Mouse (Mus musculus) cerebellum, adult 2 months (tissue): ENCODE measurements around the gene Ddx10. TPM values are rescaled to one million over a fixed set of nuclear protein-coding genes. Genes with fewer than 3 reads are reported as not detected.

Experiments
- DNase-seq, 2 experiments: peaks; one replicate each; pipeline ENCODE4 v3.0.0; 2021
- H3K27ac ChIP-seq: fragments of 200-500 bp; 2 replicates; pipeline ENCODE4 v1.5.1; 2012; ENCODE audit warnings: low read length, control low read depth, inconsistent platforms; ENCODE audit not compliant: insufficient read depth
- H3K27me3 ChIP-seq: fragments of 200-500 bp; 2 replicates; pipeline ENCODE4 v1.6.1; 2012; ENCODE audit warnings: inconsistent platforms, mild to moderate bottlenecking, low read length, moderate library complexity; ENCODE audit not compliant: control insufficient read depth, insufficient read depth
- H3K4me1 ChIP-seq: fragments of 200-500 bp; 2 replicates; pipeline ENCODE4 v1.6.1; 2011; ENCODE audit warnings: low read length; ENCODE audit not compliant: control insufficient read depth, insufficient read depth
- H3K4me3 ChIP-seq: fragments of 200-500 bp; replicated peaks from 2 replicates; pipeline ENCODE3; 2011; ENCODE audit warnings: mild to moderate bottlenecking, low read depth, low read length, control low read depth; ENCODE audit not compliant: insufficient read depth
- CTCF ChIP-seq: fragments of 200-500 bp; IDR thresholded peaks from 2 replicates; pipeline ENCODE4 v1.5.1; 2011; ENCODE audit warnings: low read depth, mild to moderate bottlenecking, control low read depth, low read length, moderate library complexity, borderline replicate concordance; ENCODE audit not compliant: insufficient read depth
- POLR2A ChIP-seq: fragments of 200-500 bp; IDR thresholded peaks from 2 replicates; pipeline ENCODE4 v1.6.1; 2011; ENCODE audit warnings: low read length, control low read depth, borderline replicate concordance; ENCODE audit not compliant: insufficient read depth
- WGBS: fragments of 180-500 bp; shearing (Covaris S2); methylation state at CpG from one replicate; pipeline ENCODE4 v1.1.7; 2018; 5-methylcytosine and 5-hydroxymethylcytosine counted together
- polyA plus RNA-seq: library from polyadenylated mRNA; depleted of rRNA; stranded (reverse); fragments of >200 nt; gene quantifications from 2 replicates; pipeline ENCODE4 v1.2.3, GENCODE M21; 2012; rRNA removed

Gene Ddx10
- polyA plus RNA-seq = 9.8 and 10.0 TPM in 2 replicates

- peak; percentile 97 to 98 for DNase-seq
- Histone ChIP-seq H3K27ac (no peak within 1 kb of the TSS), H3K4me1 (peaks cover 2% of the 10 kb centered on the region; the same call in 1 of the 2 replicates), H3K4me3 (peak within 1 kb of the TSS; percentile 67), H3K27me3 (no peaks in the 10 kb centered on the region)
- 0% methylated on average over 35 of the region's 35 CpGs for WGBS
- TF ChIP-seq CTCF (no peak), POLR2A (peak; percentile 88)
Measured at GRCm38 (mm10) chr9:53247953-53248397, at the start of gene Ddx10. Gene Ddx10, minus strand, starts transcription at chr9:53248053.

GRCm38 (mm10) chr9:53292833-53293232, 45.0 kb upstream of the Ddx10 start:
- Histone ChIP-seq H3K4me3 (no peak overlapping the region), H3K4me1 (no peaks in the 10 kb centered on the region), H3K27ac (no peak overlapping the region), H3K27me3 (no peaks in the 10 kb centered on the region)
- TF ChIP-seq CTCF (no peak), POLR2A (no peak)
- DNase-seq = no peak

- Histone ChIP-seq H3K27ac (no peak overlapping the region), H3K27me3 (no peaks in the 10 kb centered on the region), H3K4me3 (no peak overlapping the region), H3K4me1 (no peaks in the 10 kb centered on the region)
- whole genome bisulfite sequencing = 84% methylated on average over 3 of the region's 3 CpGs
- DNase-seq = no peak
- no peak for TF ChIP-seq CTCF
- TF ChIP-seq POLR2A = no peak
Measured at GRCm38 (mm10) chr9:53290006-53290405, 42.2 kb upstream of the Ddx10 start.

- no peak overlapping the region for H3K4me3 ChIP-seq
- TF ChIP-seq CTCF = no peak
- TF ChIP-seq POLR2A = no peak
- H3K4me1 ChIP-seq = no peaks in the 10 kb centered on the region
- H3K27ac ChIP-seq = no peak overlapping the region
- H3K27me3 ChIP-seq = no peaks in the 10 kb centered on the region
- DNase-seq = no peak
- 89% methylated on average over 6 of the region's 6 CpGs for WGBS
Measured at GRCm38 (mm10) chr9:53286793-53287192, 38.9 kb upstream of the Ddx10 start.

- 99% methylated on average over 2 of the region's 2 CpGs for WGBS
- H3K4me3 ChIP-seq = no peak overlapping the region
- no peak for TF ChIP-seq CTCF
- no peak for TF ChIP-seq POLR2A
- no peaks in the 10 kb centered on the region for H3K27me3 ChIP-seq
- H3K4me1 ChIP-seq = no peaks in the 10 kb centered on the region
- H3K27ac ChIP-seq = no peak overlapping the region
- no peak for DNase-seq
Measured at GRCm38 (mm10) chr9:53278997-53279396, 31.1 kb upstream of the Ddx10 start.

DNA sequence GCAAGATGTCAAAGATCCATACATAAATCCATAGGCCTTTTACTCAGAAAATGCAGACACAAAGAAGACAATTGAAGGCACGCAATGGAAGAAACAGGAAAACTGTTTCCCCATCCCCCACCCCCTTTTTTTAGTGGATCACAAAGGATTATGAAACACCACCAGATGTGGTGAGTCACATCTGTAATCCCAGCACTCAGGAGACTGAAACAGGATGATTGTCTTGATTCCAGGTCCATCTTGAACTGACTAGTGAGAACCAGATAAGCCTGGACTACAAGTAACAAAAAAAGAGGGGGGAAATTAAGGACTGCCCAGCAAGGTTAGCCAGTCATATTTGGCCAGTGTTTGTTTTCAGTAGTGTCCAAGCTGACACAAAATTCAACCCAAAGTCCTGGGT, 28.5 kb upstream of the Ddx10 start:
- TF ChIP-seq POLR2A (no peak), CTCF (no peak)
- Histone ChIP-seq H3K4me1 (no peaks in the 10 kb centered on the region), H3K27me3 (no peaks in the 10 kb centered on the region), H3K27ac (no peak overlapping the region), H3K4me3 (no peak overlapping the region)
- no peak for DNase-seq
- whole genome bisulfite sequencing = 98% methylated on average over 1 of the region's 1 CpGs

DNA sequence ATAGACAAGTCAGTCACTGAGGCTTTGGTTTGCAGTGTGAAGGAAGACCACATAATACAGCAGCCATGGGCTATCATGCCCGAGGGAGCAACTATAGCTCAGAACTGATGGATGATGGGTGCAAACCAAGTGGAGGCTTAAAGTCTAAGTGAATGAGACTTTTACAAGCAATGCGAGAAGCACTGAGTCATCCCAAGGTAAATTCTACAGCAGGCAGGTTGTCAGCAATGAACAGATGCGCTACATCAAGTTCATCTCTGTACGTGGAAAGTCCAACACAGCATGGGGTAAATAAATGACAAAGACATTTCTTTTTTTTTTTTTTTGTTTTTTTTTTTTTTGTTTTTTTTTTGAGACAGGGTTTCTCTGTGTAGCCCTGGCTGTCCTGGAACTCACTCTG, 24.9 kb upstream of the Ddx10 start:
- H3K4me1 ChIP-seq = no peaks in the 10 kb centered on the region
- DNase-seq = no peak
- TF ChIP-seq CTCF = no peak
- no peak for TF ChIP-seq POLR2A
- no peak overlapping the region for H3K27ac ChIP-seq
- WGBS = 71% methylated on average over 4 of the region's 4 CpGs
- H3K4me3 ChIP-seq = no peak overlapping the region
- no peaks in the 10 kb centered on the region for H3K27me3 ChIP-seq

- no peak for TF ChIP-seq POLR2A
- TF ChIP-seq CTCF = no peak
- no peaks in the 10 kb centered on the region for H3K4me1 ChIP-seq
- no peak for DNase-seq
- WGBS = 63% methylated on average over 5 of the region's 5 CpGs
- no peak overlapping the region for H3K27ac ChIP-seq
- H3K4me3 ChIP-seq = no peak overlapping the region
- H3K27me3 ChIP-seq = no peaks in the 10 kb centered on the region
Measured at GRCm38 (mm10) chr9:53272207-53272606, 24.4 kb upstream of the Ddx10 start.
